Mouse (Mus musculus) embryonic facial prominence, embryonic 10.5 days (tissue): ENCODE measurements around the gene Igfals. TPM values are rescaled to one million over a fixed set of nuclear protein-coding genes. Genes with fewer than 3 reads are reported as not detected.

ENCODE experiments used
- polyA plus RNA-seq: library from polyadenylated mRNA; unstranded; fragments of >200 nt; fragmentation: Nextera tagmentation; extraction: Ambion mirVana; gene quantifications from 2 replicates; pipeline ENCODE4 v1.2.1, GENCODE M21; 2016

Gene Igfals
- polyA plus RNA-seq, 1 experiment from 2014 or later, result 0.49 TPM

Other genes with a start within 250 kb of the Igfals start
- gene Tsc2, start 233.4 kb upstream of the Igfals start, polyA plus RNA-seq, result 70.2 and 70.4 TPM in 2 replicates
- gene Nthl1, start 233.3 kb upstream of the Igfals start, polyA plus RNA-seq, result 22.4 and 27.3 TPM in 2 replicates
- gene Slc9a3r2, start 215.7 kb upstream of the Igfals start, polyA plus RNA-seq, result 31.7 and 37.3 TPM in 2 replicates
- not detected in 2 replicates for gene Npw, start 207.5 kb upstream of the Igfals start, polyA plus RNA-seq
- 29.0 and 30.4 TPM in 2 replicates for gene Zfp598, start 196.3 kb upstream of the Igfals start, polyA plus RNA-seq
- 6.0 and 8.1 TPM in 2 replicates for gene Syngr3, start 176.0 kb upstream of the Igfals start, polyA plus RNA-seq
- 48.9 and 52.3 TPM in 2 replicates for gene Gfer, start 169.8 kb upstream of the Igfals start, polyA plus RNA-seq
- 0.72 and 1.9 TPM in 2 replicates for gene Noxo1, start 169.8 kb upstream of the Igfals start, polyA plus RNA-seq
- 152 and 162 TPM in 2 replicates for gene Tbl3, start 158.3 kb upstream of the Igfals start, polyA plus RNA-seq
- 0.13 and 0.29 TPM in 2 replicates for gene Rnf151, start 147.9 kb upstream of the Igfals start, polyA plus RNA-seq
- 1,693 and 1,819 TPM in 2 replicates for gene Rps2, start 147.9 kb upstream of the Igfals start, polyA plus RNA-seq
- gene Ndufb10, start 141.5 kb upstream of the Igfals start, polyA plus RNA-seq, result 193 and 199 TPM in 2 replicates
- gene Rpl3l, start 138.2 kb upstream of the Igfals start, polyA plus RNA-seq, result not detected in 2 replicates
- gene Msrb1, start 129.4 kb upstream of the Igfals start, polyA plus RNA-seq, result 21.6 and 24.6 TPM in 2 replicates
- gene Hs3st6, start 113.0 kb upstream of the Igfals start, polyA plus RNA-seq, result 1.3 and 2.3 TPM in 2 replicates
- gene Meiob, start 61.7 kb upstream of the Igfals start, polyA plus RNA-seq, result not detected in 2 replicates
- gene Hagh, start 25.9 kb upstream of the Igfals start, polyA plus RNA-seq, result 26.4 and 28.6 TPM in 2 replicates
- 16.7 and 17.4 TPM in 2 replicates for gene Fahd1, start 15.6 kb upstream of the Igfals start, polyA plus RNA-seq
- 71.8 and 81.8 TPM in 2 replicates for gene Nubp2, start 20.4 kb downstream of the Igfals start, polyA plus RNA-seq
- 47.1 TPM in 2 replicates for gene Spsb3, start 20.6 kb downstream of the Igfals start, polyA plus RNA-seq
- 30.6 and 33.6 TPM in 2 replicates for gene Eme2, start 29.1 kb downstream of the Igfals start, polyA plus RNA-seq
- 102 and 105 TPM in 2 replicates for gene Mrps34, start 29.1 kb downstream of the Igfals start, polyA plus RNA-seq
- 47.3 and 50.1 TPM in 2 replicates for gene Nme3, start 30.5 kb downstream of the Igfals start, polyA plus RNA-seq
- gene Mapk8ip3, start 71.0 kb downstream of the Igfals start, polyA plus RNA-seq, result 40.8 and 40.9 TPM in 2 replicates
- 386 and 400 TPM in 2 replicates for gene Jpt2, start 94.7 kb downstream of the Igfals start, polyA plus RNA-seq
- gene Cramp1l, start 149.8 kb downstream of the Igfals start, polyA plus RNA-seq, result 8.3 and 8.6 TPM in 2 replicates
- 31.5 and 31.6 TPM in 2 replicates for gene Ift140, start 150.1 kb downstream of the Igfals start, polyA plus RNA-seq
- gene Tmem204, start 217.6 kb downstream of the Igfals start, polyA plus RNA-seq, result 10.6 and 11.0 TPM in 2 replicates
- gene Telo2, start 250.0 kb downstream of the Igfals start, polyA plus RNA-seq, result 54.0 and 55.5 TPM in 2 replicates